Mouse (Mus musculus) kidney, postnatal 0 days (tissue): Measurements from ENCODE around the gene Slc9a3r2. TPM values are rescaled to one million over a fixed set of nuclear protein-coding genes. Genes with fewer than 3 reads are reported as not detected.

Experiments used
- ATAC-seq: fragments of 200-750 bp; cut with Nextera tagmentation; replicated peaks from 2 replicates; pipeline ENCODE4 v1.8.0; 2017; ENCODE audit warnings: low read depth, moderate number of reproducible peaks, moderate TSS enrichment, moderate library complexity; ENCODE audit not compliant: low FRiP score
- DNase-seq: peaks from one replicate; pipeline ENCODE4 v3.0.0-alpha.2; 2016; ENCODE audit warnings: low spot score
- H3K27ac ChIP-seq: fragments of 300-500 bp; sonication (generic); 2 replicates; pipeline ENCODE4 v1.5.1; 2014; ENCODE audit warnings: mild to moderate bottlenecking
- H3K27me3 ChIP-seq: fragments of 300-500 bp; sonication (generic); 2 replicates; pipeline ENCODE4 v1.6.1; 2014; ENCODE audit warnings: low read length, mixed read lengths; ENCODE audit not compliant: insufficient read depth
- H3K36me3 ChIP-seq: fragments of 300-500 bp; sonication (generic); 2 replicates; pipeline ENCODE4 v1.6.1; 2014; ENCODE audit warnings: low read length, mixed read lengths; ENCODE audit not compliant: insufficient read depth
- H3K4me1 ChIP-seq: fragments of 300-500 bp; sonication (generic); replicated peaks from 2 replicates; pipeline ENCODE4 v1.6.1; 2014; ENCODE audit warnings: antibody characterized with exemption, low read length, mixed read lengths; ENCODE audit not compliant: insufficient read depth
- H3K4me2 ChIP-seq: fragments of 300-500 bp; sonication (generic); 2 replicates; pipeline ENCODE4 v1.6.1; 2014; ENCODE audit warnings: mild to moderate bottlenecking, low read length, moderate library complexity, mixed read lengths
- H3K4me3 ChIP-seq: fragments of 300-500 bp; sonication (generic); replicated peaks from 2 replicates; pipeline ENCODE4 v1.5.1; 2014; ENCODE audit warnings: low read depth, low read length
- H3K9ac ChIP-seq: fragments of 300-500 bp; sonication (generic); 2 replicates; pipeline ENCODE4 v1.6.1; 2014; ENCODE audit warnings: low read depth, low read length
- H3K9me3 ChIP-seq: fragments of 300-500 bp; sonication (generic); replicated peaks from 2 replicates; pipeline ENCODE4 v1.6.1; 2016; ENCODE audit warnings: low read length, inconsistent platforms, mixed read lengths
- CTCF ChIP-seq: IDR thresholded peaks from 2 replicates; pipeline ENCODE4 v1.5.1; 2016; ENCODE audit warnings: antibody characterized with exemption, low read depth, mild to moderate bottlenecking, moderate library complexity
- WGBS: fragments of 180-500 bp; shearing (Covaris S2); extraction: QIAGEN DNeasy Blood & Tissue Kit; methylation state at CpG from one replicate; pipeline ENCODE4 v1.1.7; 2014; 5-methylcytosine and 5-hydroxymethylcytosine counted together
- polyA plus RNA-seq: library from polyadenylated mRNA; unstranded; fragments of >200 nt; fragmentation: Nextera tagmentation; extraction: Ambion mirVana; gene quantifications from 2 replicates; pipeline ENCODE4 v1.2.1, GENCODE M21; 2015

Slc9a3r2 gene
- 141 and 145 TPM in 2 replicates for polyA plus RNA-seq

DNA sequence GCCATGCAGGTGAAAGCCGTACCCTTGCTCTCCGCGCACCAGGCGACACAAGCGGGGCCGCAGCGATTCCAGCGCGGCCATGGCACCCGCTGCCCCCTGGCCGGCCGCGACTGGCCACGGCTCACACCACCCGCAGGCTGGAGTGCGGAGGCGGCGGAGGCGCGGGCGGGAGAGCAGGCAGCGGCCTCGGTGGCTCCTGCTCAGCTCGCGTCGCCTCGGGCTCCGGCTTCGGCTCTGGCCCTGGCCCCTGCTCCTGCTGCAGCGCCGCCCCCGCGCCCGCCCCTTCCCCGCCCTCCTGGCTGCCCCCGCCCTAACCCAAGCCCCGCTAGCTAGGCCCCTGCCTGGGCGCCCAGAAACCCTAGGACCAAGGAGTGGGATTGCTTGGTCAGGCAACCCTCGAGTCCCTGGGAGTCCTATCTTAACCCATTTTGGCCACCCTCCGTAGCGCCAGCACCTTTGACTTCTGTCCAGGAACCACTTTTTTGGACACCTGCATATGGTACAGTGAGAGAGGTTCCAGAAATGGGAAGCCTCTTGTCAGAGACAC is at the start of gene Slc9a3r2:
Gene Slc9a3r2, minus strand, starts transcription at position 258 of the 547 bp plus-strand sequence.
- H3K4me3 ChIP-seq, result peak within 1 kb of the TSS; percentile 65
- H3K27ac ChIP-seq, result peak within 1 kb of the TSS; percentile 65
- peaks cover 20% of the 10 kb centered on the region for H3K4me1 ChIP-seq
- peak within 1 kb of the TSS; percentile 82 for H3K9ac ChIP-seq
- H3K4me2 ChIP-seq, result peak within 1 kb of the TSS; percentile 80
- WGBS, result under 1% methylated on average over 26 of the region's 41 CpGs
- no peaks in the 10 kb centered on the region for H3K27me3 ChIP-seq
- DNase-seq, result peak; percentile 75
- peak; percentile 39 for ATAC-seq
- H3K36me3 ChIP-seq, result 0 out of 2 replicates have a peak, but pooled peaks cover 6% of the 10 kb centered on the region
- TF ChIP-seq CTCF, result no peak
- H3K9me3 ChIP-seq, result no peaks in the 10 kb centered on the region

GRCm38 (mm10) chr17:24699473-24699872 is 49.3 kb upstream of the Slc9a3r2 start:
- Histone ChIP-seq H3K4me1 (peaks cover 15% of the 10 kb centered on the region), H3K27me3 (no peaks in the 10 kb centered on the region), H3K9ac (no peak overlapping the region), H3K4me2 (no peak overlapping the region), H3K36me3 (peaks cover 29% of the 10 kb centered on the region), H3K9me3 (no peaks in the 10 kb centered on the region), H3K4me3 (no peak overlapping the region), H3K27ac (no peak overlapping the region)
- WGBS, result 86% methylated on average over 2 of the region's 2 CpGs
- DNase-seq, result no peak
- ATAC-seq, result no peak
- no peak for TF ChIP-seq CTCF

DNA sequence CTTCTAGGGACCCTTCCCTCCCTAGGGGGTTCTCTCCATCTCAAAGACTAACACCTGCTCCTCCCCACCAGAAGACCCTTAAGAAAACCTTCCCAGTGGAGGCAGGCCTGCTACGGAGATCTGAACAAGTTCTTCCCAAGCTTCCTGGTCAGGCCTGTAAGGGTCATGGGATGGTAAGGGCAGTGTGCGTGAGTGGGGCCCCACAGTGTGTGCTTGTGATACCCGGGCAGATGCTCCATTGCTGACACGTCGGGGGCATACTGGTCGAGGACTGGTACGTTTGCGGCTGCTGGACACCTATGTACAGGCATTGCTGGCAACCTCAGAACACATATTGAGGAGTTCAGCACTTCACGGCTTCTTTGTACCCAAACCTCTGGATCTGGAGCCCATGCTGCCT is 48.6 kb upstream of the Slc9a3r2 start:
- 71% methylated on average over 9 of the region's 9 CpGs for WGBS
- DNase-seq (no peak), ATAC-seq (no peak)
- Histone ChIP-seq H3K27ac (no peak overlapping the region), H3K9me3 (no peaks in the 10 kb centered on the region), H3K27me3 (no peaks in the 10 kb centered on the region), H3K4me3 (no peak overlapping the region), H3K4me1 (peaks cover 15% of the 10 kb centered on the region), H3K36me3 (peaks cover 21% of the 10 kb centered on the region), H3K4me2 (no peak overlapping the region), H3K9ac (no peak overlapping the region)
- TF ChIP-seq CTCF, result no peak

DNA sequence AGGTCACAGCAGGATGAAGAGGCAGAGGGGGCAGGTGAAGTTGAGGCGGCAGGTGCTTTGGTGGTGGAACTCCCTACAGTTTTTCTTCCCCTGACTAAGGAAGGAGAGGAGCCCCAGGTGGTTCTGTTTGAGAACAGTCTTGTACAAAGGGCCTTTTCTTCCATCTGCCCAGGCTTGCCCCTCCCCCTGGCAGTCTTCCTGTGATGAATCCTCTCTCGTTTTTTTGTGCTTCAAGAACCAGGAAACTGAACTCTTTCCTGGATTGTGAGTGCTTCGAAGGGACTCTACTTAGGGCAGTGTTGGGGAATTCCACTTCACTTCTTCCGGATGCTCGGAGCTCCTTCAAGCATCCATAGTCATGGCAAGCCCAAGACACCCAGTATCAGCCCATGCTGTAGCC is 47.9 kb upstream of the Slc9a3r2 start:
- DNase-seq (peak; percentile 21), ATAC-seq (no peak)
- Histone ChIP-seq H3K4me3 (no peak overlapping the region), H3K4me2 (no peak overlapping the region), H3K4me1 (peaks cover 15% of the 10 kb centered on the region), H3K27me3 (no peaks in the 10 kb centered on the region), H3K9me3 (no peaks in the 10 kb centered on the region), H3K27ac (no peak overlapping the region), H3K36me3 (peaks cover 24% of the 10 kb centered on the region), H3K9ac (no peak overlapping the region)
- 18% methylated on average over 5 of the region's 5 CpGs for WGBS
- no peak for TF ChIP-seq CTCF

GRCm38 (mm10) chr17:24696011-24696697 is 46.0 kb upstream of the Slc9a3r2 start, which contains the start of the genes Gfer and Noxo1:
TSS of gene Gfer (minus strand) at chr17:24696156.
TSS of gene Noxo1 (plus strand) at chr17:24696234.
- peaks cover 15% of the 10 kb centered on the region for H3K4me1 ChIP-seq
- peaks cover 23% of the 10 kb centered on the region for H3K36me3 ChIP-seq
- WGBS, result under 1% methylated on average over 70 of the region's 76 CpGs
- ATAC-seq, result peak; percentile 88
- peak within 1 kb of the TSS; percentile 80 for H3K9ac ChIP-seq
- peak; percentile 20; the same call in 1 of the 2 replicates for TF ChIP-seq CTCF
- peak within 1 kb of the TSS; percentile 78 for H3K4me3 ChIP-seq
- peak within 1 kb of the TSS; percentile 88 for H3K4me2 ChIP-seq
- H3K27me3 ChIP-seq, result no peaks in the 10 kb centered on the region
- peak within 1 kb of the TSS; percentile 84 for H3K27ac ChIP-seq
- DNase-seq, result peak; percentile 90
- no peaks in the 10 kb centered on the region for H3K9me3 ChIP-seq

DNA sequence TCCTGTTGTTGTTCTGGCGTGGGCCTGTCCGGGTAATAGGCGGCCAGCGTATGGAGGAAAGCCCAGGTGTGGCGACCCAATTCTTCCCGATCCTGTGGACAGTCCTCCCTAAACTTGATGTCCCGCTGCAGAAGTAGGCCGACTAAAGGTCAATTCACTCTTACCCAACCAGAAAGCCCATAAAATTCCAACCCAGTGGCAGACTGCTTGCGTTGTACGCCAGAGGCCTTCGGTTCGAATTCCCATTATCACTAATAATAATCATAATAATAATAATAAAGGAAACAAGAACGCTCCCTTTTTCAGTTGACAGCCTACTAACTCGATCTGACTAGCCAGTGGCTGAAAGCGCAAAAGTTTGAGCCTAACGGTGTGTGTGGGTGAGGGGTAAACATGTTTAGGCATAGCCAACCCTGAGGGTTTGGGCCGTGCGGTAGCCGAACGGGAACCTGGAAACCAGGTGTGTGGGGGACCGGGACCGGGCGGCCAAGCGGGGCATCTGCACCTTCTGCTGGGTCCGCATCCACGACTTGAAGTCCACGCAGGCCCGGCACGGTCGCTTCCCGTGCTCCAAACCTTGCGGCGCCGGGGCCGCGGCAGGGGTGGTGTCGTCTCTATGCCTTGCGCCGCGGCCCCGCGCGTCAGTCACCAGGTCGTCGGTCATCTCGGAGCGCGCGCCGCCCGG is 45.3 kb upstream of the Slc9a3r2 start:
- Histone ChIP-seq H3K27ac (peak overlapping the region; percentile 84), H3K4me1 (peaks cover 15% of the 10 kb centered on the region), H3K4me2 (peak overlapping the region; percentile 88), H3K4me3 (peak overlapping the region; percentile 78), H3K9me3 (no peaks in the 10 kb centered on the region), H3K27me3 (no peaks in the 10 kb centered on the region), H3K9ac (peak overlapping the region; percentile 80), H3K36me3 (peaks cover 17% of the 10 kb centered on the region)
- no peak for TF ChIP-seq CTCF
- DNase-seq (no peak), ATAC-seq (peak; percentile 8; the same call in 1 of the 2 replicates)
- WGBS, result 3% methylated on average over 51 of the region's 51 CpGs
